Mouse (Mus musculus) B cell, adult 2 months (primary cell): ENCODE measurements around the gene Kif13a.
A peak's percentile ranks its signal among the peaks of the same experiment; 100 is the strongest.

ENCODE experiments used
- DNase-seq, 2 experiments: peaks; one replicate each; pipeline ENCODE4 v3.0.0; 2022

Gene Kif13a

GRCm38 (mm10) chr13:46724371-46724770 lies 205.3 kb downstream of the Kif13a start:
- no peak for DNase-seq

GRCm38 (mm10) chr13:46721009-46721408 lies 208.7 kb downstream of the Kif13a start:
- no peak for DNase-seq

GRCm38 (mm10) chr13:46718893-46719400 lies 210.7 kb downstream of the Kif13a start:
- DNase-seq = peak in 1 of 2 experiments; percentile 16

- DNase-seq = peak; percentile 14 to 23
Observed at GRCm38 (mm10) chr13:46715976-46716639, 213.6 kb downstream of the Kif13a start.

- DNase-seq = no peak
Observed at GRCm38 (mm10) chr13:46713486-46713885, 216.2 kb downstream of the Kif13a start.

GRCm38 (mm10) chr13:46703138-46703537 lies 226.5 kb downstream of the Kif13a start:
- DNase-seq = peak; percentile 44 to 47

- DNase-seq = peak; percentile 16 to 33
Observed at GRCm38 (mm10) chr13:46701486-46701885, 228.2 kb downstream of the Kif13a start.

GRCm38 (mm10) chr13:46699372-46699771 lies 230.3 kb downstream of the Kif13a start:
- no peak for DNase-seq
